8 mouse cellular contexts compared by ENCODE assay signal in genomic region chr11:73160811-73161200, GRCm38 (mm10). TPM values are rescaled to one million over a fixed set of nuclear protein-coding genes. Genes with fewer than 3 reads are reported as not detected.
DNase-seq lines count a peak whose midpoint lies in the region; ATAC-seq and TF ChIP-seq lines count a peak whose summit lies in the region.

No protein-coding gene starts in this region.

- H3K79me2 ChIP-seq in heart, adult 2 months (replicated peaks; ENCODE audit: control insufficient read depth, insufficient read depth, low read length), result no peaks in the 10 kb centered on the region

- DNase-seq in cerebellum, adult 2 months, result no peak
- no peak for DNase-seq in cerebellum, adult 18-20 months
- DNase-seq in heart, adult 2 months, result peak; percentile 61 to 81
- peak; percentile 66 for DNase-seq in kidney, adult 2 months
- peak; percentile 58 for DNase-seq in lung, postnatal 10 days
- no peak for DNase-seq in left cerebral cortex, postnatal 14 days (ENCODE audit: low spot score in 2 of 2)

- peak overlapping the region; percentile 85 for H3K9ac ChIP-seq in heart, adult 2 months (ENCODE audit: low read depth, low read length)

- H3K4me3 ChIP-seq in cerebellum, adult 2 months (replicated peaks; ENCODE audit: insufficient read depth, low read depth, low read length), result peak overlapping the region; percentile 50
- H3K4me3 ChIP-seq in heart, adult 2 months, result peak overlapping the region; percentile 55
- H3K4me3 ChIP-seq in kidney, adult 2 months (ENCODE audit: insufficient read depth, low read depth, low read length), result peak overlapping the region; percentile 42

- WGBS in cerebellum, adult 2 months, result 29% methylated on average over 6 of the region's 6 CpGs
- WGBS in heart, adult 2 months, result 22% methylated on average over 6 of the region's 6 CpGs
- 25% methylated on average over 6 of the region's 6 CpGs for WGBS in kidney, adult 2 months

- no peak for ATAC-seq in erythroid progenitor cell, adult 5-6 weeks (replicated peaks; ENCODE audit: low FRiP score, poor library complexity, severe bottlenecking)
- ATAC-seq in frontal cortex, adult (ENCODE audit: low TSS enrichment), result no peak

- no peak overlapping the region for H3K27ac ChIP-seq in cerebellum, adult 2 months (ENCODE audit: insufficient read depth, low read length)
- H3K27ac ChIP-seq in heart, adult 2 months, result peak overlapping the region; percentile 92
- peak overlapping the region; percentile 67 for H3K27ac ChIP-seq in kidney, adult 2 months (ENCODE audit: insufficient read depth, low read depth, low read length)

- TF ChIP-seq POLR2A in cerebellum, adult 2 months (IDR thresholded peaks at IDR 0.05; ENCODE audit: borderline replicate concordance, insufficient read depth, low read length), result no peak
- TF ChIP-seq POLR2A in heart, adult 2 months (IDR thresholded peaks at IDR 0.05; ENCODE audit: insufficient read depth, low read depth, low read length), result peak; percentile 56
- TF ChIP-seq POLR2A in kidney, adult 2 months (IDR thresholded peaks at IDR 0.05; ENCODE audit: low read depth, low read length), result no peak

- no peak for TF ChIP-seq CTCF in cerebellum, adult 2 months (IDR thresholded peaks at IDR 0.05; ENCODE audit: borderline replicate concordance, insufficient read depth, low read depth, low read length)
- peak; percentile 54 for TF ChIP-seq CTCF in heart, adult 2 months (IDR thresholded peaks at IDR 0.05)
- TF ChIP-seq CTCF in kidney, adult 2 months (conservative IDR thresholded peaks at IDR 0.05; ENCODE audit: insufficient read depth, insufficient read length, low read depth, low read length), result no peak

- H3K4me1 ChIP-seq in cerebellum, adult 2 months (ENCODE audit: control insufficient read depth, insufficient read depth, low read length), result no peaks in the 10 kb centered on the region
- H3K4me1 ChIP-seq in heart, adult 2 months (ENCODE audit: control insufficient read depth, insufficient read depth, low read length), result no peaks in the 10 kb centered on the region
- peaks cover 6% of the 10 kb centered on the region; the same call in 1 of the 2 replicates for H3K4me1 ChIP-seq in kidney, adult 2 months (ENCODE audit: control insufficient read depth, insufficient read depth, low read length)

- H3K27me3 ChIP-seq in cerebellum, adult 2 months (ENCODE audit: control insufficient read depth, insufficient read depth, low read length), result no peaks in the 10 kb centered on the region
- no peaks in the 10 kb centered on the region for H3K27me3 ChIP-seq in heart, adult 2 months (ENCODE audit: control insufficient read depth, insufficient read depth, low read length)
- H3K27me3 ChIP-seq in kidney, adult 2 months (replicated peaks; ENCODE audit: control insufficient read depth, insufficient read depth, low read length), result no peaks in the 10 kb centered on the region

- 0 out of 2 replicates have a peak, but pooled peaks have one; percentile 51 for TF ChIP-seq EP300 in heart, adult 2 months (IDR thresholded peaks at IDR 0.05; ENCODE audit: insufficient read depth, low read depth, low read length)

- no peaks in the 10 kb centered on the region for H3K36me3 ChIP-seq in heart, adult 2 months (ENCODE audit: control insufficient read depth, insufficient read depth, low read length)
- H3K36me3 ChIP-seq in kidney, adult 2 months (ENCODE audit: control insufficient read depth, insufficient read depth, low read length), result no peaks in the 10 kb centered on the region

- intact Hi-C loops in heart, adult 2 months (cut with DNase I), result no loop called here
- intact Hi-C loops in left cerebral cortex, postnatal 14 days (cut with DNase I), result no loop called here

RNA-seq across cellular contexts. Expression of gene P2rx5, which starts 0.6 kb away (rescaled TPM):
- 4.5 and 6.2 TPM in 2 replicates for polyA plus RNA-seq in cerebellum, adult 2 months (2012; rRNA removed)
- 10 to 100 TPM; 13.1 to 14.6 TPM for total RNA-seq in heart, adult 2 months (2021)
- polyA plus RNA-seq in heart, adult 2 months (2012; rRNA removed), result 11.3 and 19.5 TPM in 2 replicates
- polyA plus RNA-seq in kidney, adult 2 months (2012; rRNA removed), result 7.4 and 8.7 TPM in 2 replicates
- total RNA-seq in erythroid progenitor cell, adult 5-6 weeks (2015; ENCODE audit: low replicate concordance), result not detected in 2 replicates
- total RNA-seq in erythroid progenitor cell, adult 5-6 weeks (2017; ENCODE audit: low replicate concordance), result not detected in 2 replicates
- under 1 TPM; 0.24 to 0.76 TPM for total RNA-seq in left cerebral cortex, postnatal 14 days (2021)

RNA-seq across cellular contexts. Expression of gene Emc6, which starts 16.0 kb away (rescaled TPM):
- 78.7 and 80.6 TPM in 2 replicates for polyA plus RNA-seq in cerebellum, adult 2 months (2012; rRNA removed)
- total RNA-seq in heart, adult 2 months (2021), result 10 to 100 TPM; 80.5 to 98.5 TPM
- 50.5 and 54.3 TPM in 2 replicates for polyA plus RNA-seq in heart, adult 2 months (2012; rRNA removed)
- 77.6 and 91.0 TPM in 2 replicates for polyA plus RNA-seq in kidney, adult 2 months (2012; rRNA removed)
- total RNA-seq in erythroid progenitor cell, adult 5-6 weeks (2015; ENCODE audit: low replicate concordance), result 16.9 and 27.2 TPM in 2 replicates
- 8.0 and 31.8 TPM in 2 replicates for total RNA-seq in erythroid progenitor cell, adult 5-6 weeks (2017; ENCODE audit: low replicate concordance)
- 10 to 100 TPM; 67.0 to 70.3 TPM for total RNA-seq in left cerebral cortex, postnatal 14 days (2021)

RNA-seq across cellular contexts. Expression of gene Tax1bp3, which starts 16.1 kb away (rescaled TPM):
- 15.9 and 16.5 TPM in 2 replicates for polyA plus RNA-seq in cerebellum, adult 2 months (2012; rRNA removed)
- total RNA-seq in heart, adult 2 months (2021), result 10 to 100 TPM; 45.0 to 48.5 TPM
- 60.4 and 63.0 TPM in 2 replicates for polyA plus RNA-seq in heart, adult 2 months (2012; rRNA removed)
- polyA plus RNA-seq in kidney, adult 2 months (2012; rRNA removed), result 86.5 and 104 TPM in 2 replicates
- 2.1 and 9.4 TPM in 2 replicates for total RNA-seq in erythroid progenitor cell, adult 5-6 weeks (2015; ENCODE audit: low replicate concordance)
- total RNA-seq in erythroid progenitor cell, adult 5-6 weeks (2017; ENCODE audit: low replicate concordance), result 3.3 and 6.9 TPM in 2 replicates
- 10 to 100 TPM; 14.5 to 16.3 TPM for total RNA-seq in left cerebral cortex, postnatal 14 days (2021)

RNA-seq across cellular contexts. Expression of gene Haspin, which starts 22.7 kb away (rescaled TPM):
- 0.05 and 0.10 TPM in 2 replicates for polyA plus RNA-seq in cerebellum, adult 2 months (2012; rRNA removed)
- total RNA-seq in heart, adult 2 months (2021), result under 1 TPM; 0.16 TPM
- polyA plus RNA-seq in heart, adult 2 months (2012; rRNA removed), result 0.15 and 0.23 TPM in 2 replicates
- polyA plus RNA-seq in kidney, adult 2 months (2012; rRNA removed), result 0.90 and 1.3 TPM in 2 replicates
- total RNA-seq in erythroid progenitor cell, adult 5-6 weeks (2015; ENCODE audit: low replicate concordance), result 44.3 and 57.4 TPM in 2 replicates
- total RNA-seq in erythroid progenitor cell, adult 5-6 weeks (2017; ENCODE audit: low replicate concordance), result 65.1 and 71.6 TPM in 2 replicates
- total RNA-seq in left cerebral cortex, postnatal 14 days (2021), result under 1 TPM; 0.40 to 0.61 TPM

RNA-seq across cellular contexts. Expression of gene Ctns, which starts 38.0 kb away (rescaled TPM):
- 26.6 and 26.9 TPM in 2 replicates for polyA plus RNA-seq in cerebellum, adult 2 months (2012; rRNA removed)
- 10 to 100 TPM; 10.7 to 11.8 TPM for total RNA-seq in heart, adult 2 months (2021)
- polyA plus RNA-seq in heart, adult 2 months (2012; rRNA removed), result 12.7 and 15.4 TPM in 2 replicates
- polyA plus RNA-seq in kidney, adult 2 months (2012; rRNA removed), result 37.1 and 37.5 TPM in 2 replicates
- total RNA-seq in erythroid progenitor cell, adult 5-6 weeks (2015; ENCODE audit: low replicate concordance), result 5.9 and 11.9 TPM in 2 replicates
- 7.7 and 15.1 TPM in 2 replicates for total RNA-seq in erythroid progenitor cell, adult 5-6 weeks (2017; ENCODE audit: low replicate concordance)
- 10 to 100 TPM; 15.5 to 18.9 TPM for total RNA-seq in left cerebral cortex, postnatal 14 days (2021)

Comparison
In these comparisons a context has a peak if more than half of its experiments do, and no peak if none do; other contexts are left out.
1. DNase-seq: peak in heart, adult 2 months (2 of 2), kidney, adult 2 months (single experiment) and lung, postnatal 10 days (single experiment); none in cerebellum, adult 2 months (0 of 2), cerebellum, adult 18-20 months (0 of 2) and left cerebral cortex, postnatal 14 days (0 of 2).
2. RNA of gene P2rx5, which starts 0.6 kb away (total RNA-seq): 13.1 to 14.6 TPM in heart, adult 2 months; 0.24 to 0.76 TPM in left cerebral cortex, postnatal 14 days and not detected in erythroid progenitor cell, adult 5-6 weeks; every median in the first group is over 4 times any median in the second.
3. Peak in every context shown above with its lines, with median percentiles within 50 percentile points of each other: H3K4me3 ChIP-seq.